Mouse (Mus musculus): ENCODE measurements around the gene C1qtnf6. TPM values are rescaled to one million over a fixed set of nuclear protein-coding genes. Genes with fewer than 3 reads are reported as not detected.

Gene C1qtnf6
- polyA plus RNA-seq, 1 experiment from 2014 or later: 18.9 TPM

DNA sequence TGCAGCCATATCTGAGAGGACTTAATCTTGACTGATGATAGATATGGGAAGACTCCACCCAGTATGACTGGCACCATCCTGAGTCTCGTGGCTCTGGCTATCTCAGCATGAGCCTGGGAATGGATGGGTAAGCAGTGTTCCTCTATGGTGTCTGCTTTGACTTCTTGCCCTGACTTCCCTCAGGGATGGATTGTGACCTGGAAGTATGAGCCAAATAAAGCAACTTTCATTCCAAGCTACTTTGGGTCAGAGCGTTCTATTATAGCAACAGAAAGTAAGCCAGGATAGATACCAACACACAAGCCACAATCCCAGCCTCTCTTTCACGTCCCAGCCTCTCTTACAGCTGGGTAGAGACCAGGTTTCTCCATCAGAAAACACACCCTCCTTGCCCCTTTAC, 25.7 kb downstream of the C1qtnf6 start:
- peaks cover 7% of the 10 kb centered on the region; the same call in 1 of the 2 replicates for H3K4me1 ChIP-seq (ENCODE audit: control insufficient read depth, insufficient read depth, low read length)
- WGBS: 80% methylated on average over 3 of the region's 3 CpGs
- H3K27me3 ChIP-seq (ENCODE audit: control insufficient read depth, insufficient read depth, low read length): no peaks in the 10 kb centered on the region
- no peaks in the 10 kb centered on the region for H3K36me3 ChIP-seq (ENCODE audit: control insufficient read depth, insufficient read depth, low read length)
- H3K27ac ChIP-seq (replicated peaks; ENCODE audit: low read depth, low read length): no peak overlapping the region
- ATAC-seq (ENCODE audit: insufficient number of reproducible peaks, low FRiP score, low TSS enrichment, low read depth) (no peak), DNase-seq (ENCODE audit: low spot score) (no peak)
- H3K9me3 ChIP-seq (ENCODE audit: control insufficient read depth, low read length): no peaks in the 10 kb centered on the region
- no peak overlapping the region for H3K4me2 ChIP-seq (ENCODE audit: low read depth, severe bottlenecking)
- no peak overlapping the region for H3K4me3 ChIP-seq (ENCODE audit: low read depth, low read length)
- no peak overlapping the region for H3K9ac ChIP-seq (ENCODE audit: low read length)

DNA sequence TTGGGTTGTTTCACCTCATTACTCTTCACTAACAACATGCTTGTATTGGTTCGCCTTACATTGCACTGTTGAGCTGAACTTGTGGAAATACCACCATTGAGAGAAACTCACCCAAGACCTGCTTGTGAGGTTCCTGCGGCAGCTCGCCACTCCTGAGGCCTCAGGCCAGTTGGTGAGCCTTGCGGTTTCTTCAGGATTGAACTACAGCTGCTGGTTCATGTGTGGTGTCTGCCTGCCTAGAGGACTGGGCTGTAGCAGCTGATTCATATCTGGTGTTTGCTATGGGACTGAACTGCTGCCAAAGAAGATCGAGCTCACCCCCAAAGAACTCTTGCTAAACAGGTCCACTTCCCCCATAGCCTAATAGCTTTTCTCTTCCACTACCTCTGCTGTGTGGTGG, 26.4 kb downstream of the C1qtnf6 start:
- Histone ChIP-seq H3K27ac (replicated peaks; ENCODE audit: low read depth, low read length) (no peak overlapping the region), H3K36me3 (ENCODE audit: control insufficient read depth, insufficient read depth, low read length) (no peaks in the 10 kb centered on the region), H3K9ac (ENCODE audit: low read length) (no peak overlapping the region), H3K4me3 (ENCODE audit: low read depth, low read length) (no peak overlapping the region), H3K4me1 (ENCODE audit: control insufficient read depth, insufficient read depth, low read length) (0 out of 2 replicates have a peak, but pooled peaks cover 2% of the 10 kb centered on the region), H3K27me3 (ENCODE audit: control insufficient read depth, insufficient read depth, low read length) (no peaks in the 10 kb centered on the region), H3K9me3 (ENCODE audit: control insufficient read depth, low read length) (no peaks in the 10 kb centered on the region), H3K4me2 (ENCODE audit: low read depth, severe bottlenecking) (no peak overlapping the region)
- DNase-seq (ENCODE audit: low spot score): no peak
- WGBS: 87% methylated on average over 5 of the region's 5 CpGs
- no peak for ATAC-seq (ENCODE audit: insufficient number of reproducible peaks, low FRiP score, low TSS enrichment, low read depth)

DNA sequence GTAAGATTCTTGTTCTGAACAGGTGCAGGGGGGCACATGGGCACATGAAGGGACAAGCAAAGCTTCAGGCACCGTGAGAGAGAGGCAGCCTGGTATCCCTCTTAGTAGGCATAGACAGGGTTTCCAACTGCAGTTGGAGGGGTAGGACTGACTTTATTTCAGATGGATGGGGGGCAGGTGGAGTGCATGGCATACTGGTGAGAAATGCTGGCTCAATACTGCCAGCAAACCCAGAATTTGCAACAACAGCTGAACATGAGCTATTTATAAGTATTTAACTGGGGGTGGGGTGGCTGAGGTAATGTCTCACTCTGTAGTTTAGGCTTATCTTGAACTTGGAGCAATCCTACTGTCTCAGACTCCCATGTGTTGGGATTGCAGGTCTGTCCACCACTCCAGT, 27.2 kb downstream of the C1qtnf6 start:
- Histone ChIP-seq H3K4me2 (ENCODE audit: low read depth, severe bottlenecking) (no peak overlapping the region), H3K9me3 (ENCODE audit: control insufficient read depth, low read length) (no peaks in the 10 kb centered on the region), H3K27me3 (ENCODE audit: control insufficient read depth, insufficient read depth, low read length) (no peaks in the 10 kb centered on the region), H3K4me1 (ENCODE audit: control insufficient read depth, insufficient read depth, low read length) (no peaks in the 10 kb centered on the region), H3K9ac (ENCODE audit: low read length) (no peak overlapping the region), H3K36me3 (ENCODE audit: control insufficient read depth, insufficient read depth, low read length) (no peaks in the 10 kb centered on the region), H3K27ac (replicated peaks; ENCODE audit: low read depth, low read length) (no peak overlapping the region), H3K4me3 (ENCODE audit: low read depth, low read length) (no peak overlapping the region)
- ATAC-seq (ENCODE audit: insufficient number of reproducible peaks, low FRiP score, low TSS enrichment, low read depth) (no peak), DNase-seq (ENCODE audit: low spot score) (no peak)
- 87% methylated on average over 1 of the region's 1 CpGs for WGBS

DNA sequence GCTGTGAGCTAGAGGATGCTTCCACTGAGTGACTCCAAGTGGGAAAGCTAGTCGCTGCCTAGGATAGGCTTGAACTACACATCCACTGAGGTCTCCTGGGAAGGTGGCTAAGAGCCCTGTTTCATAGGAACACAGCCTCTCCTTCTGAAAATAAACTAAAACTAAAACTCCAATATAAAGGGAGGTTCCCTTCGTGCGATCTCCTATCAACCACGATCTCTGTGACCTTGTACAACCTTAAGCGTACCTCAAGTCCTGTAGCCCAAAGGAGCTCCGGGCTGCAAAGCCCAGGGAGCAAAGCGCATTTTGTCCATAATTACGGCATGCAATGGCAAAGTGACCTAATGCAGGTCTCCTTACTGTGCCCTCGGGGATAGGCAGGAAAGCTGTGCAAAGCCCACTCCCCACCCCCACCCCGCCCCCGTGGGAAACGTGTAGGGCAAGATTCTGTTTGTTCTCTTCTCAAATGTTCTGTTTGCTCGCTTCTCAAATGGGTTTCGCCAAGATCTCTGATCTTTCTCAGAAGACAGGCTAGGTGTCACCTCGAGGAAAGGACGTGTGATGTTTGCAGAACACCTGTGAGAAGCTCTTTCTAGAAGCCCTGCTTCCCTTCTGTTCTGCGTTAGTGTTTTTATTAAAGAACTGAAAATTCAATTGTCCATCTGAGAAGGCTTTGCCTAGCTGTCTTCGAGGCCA, 28.6 kb downstream of the C1qtnf6 start:
- Histone ChIP-seq H3K27me3 (ENCODE audit: control insufficient read depth, insufficient read depth, low read length) (no peaks in the 10 kb centered on the region), H3K9me3 (ENCODE audit: control insufficient read depth, low read length) (no peaks in the 10 kb centered on the region), H3K9ac (ENCODE audit: low read length) (no peak overlapping the region), H3K27ac (replicated peaks; ENCODE audit: low read depth, low read length) (no peak overlapping the region), H3K4me3 (ENCODE audit: low read depth, low read length) (no peak overlapping the region), H3K36me3 (ENCODE audit: control insufficient read depth, insufficient read depth, low read length) (no peaks in the 10 kb centered on the region), H3K4me2 (ENCODE audit: low read depth, severe bottlenecking) (no peak overlapping the region), H3K4me1 (ENCODE audit: control insufficient read depth, insufficient read depth, low read length) (no peaks in the 10 kb centered on the region)
- no peak for DNase-seq (ENCODE audit: low spot score)
- 81% methylated on average over 18 of the region's 18 CpGs for WGBS
- ATAC-seq (ENCODE audit: insufficient number of reproducible peaks, low FRiP score, low TSS enrichment, low read depth): no peak

DNA sequence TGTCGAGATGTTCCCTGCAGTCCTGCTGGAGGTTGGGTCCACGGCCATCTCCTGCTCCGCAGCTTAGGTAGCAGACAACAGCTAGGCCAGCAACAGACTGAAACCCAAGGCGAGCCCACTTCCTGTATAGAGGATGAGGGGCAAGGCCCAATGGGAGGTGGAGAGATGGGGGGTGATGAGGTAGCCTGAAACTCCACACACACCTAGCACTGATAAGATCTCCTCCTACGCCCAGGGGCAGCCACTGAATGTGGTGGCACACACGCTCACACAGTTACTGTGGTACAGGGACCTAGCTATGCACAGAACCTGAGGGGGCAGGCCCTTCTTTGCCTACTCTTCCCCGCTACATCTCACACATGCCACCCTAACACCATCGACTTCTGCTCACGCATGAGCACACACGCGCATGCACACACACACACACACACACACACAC, 36.2 kb downstream of the C1qtnf6 start, which contains the start of gene Il2rb:
TSS of gene Il2rb (minus strand) at position 304 of the 439 bp plus-strand sequence.
- no peaks in the 10 kb centered on the region for H3K27me3 ChIP-seq (ENCODE audit: control insufficient read depth, insufficient read depth, low read length)
- no peaks in the 10 kb centered on the region for H3K36me3 ChIP-seq (ENCODE audit: control insufficient read depth, insufficient read depth, low read length)
- H3K9me3 ChIP-seq (ENCODE audit: control insufficient read depth, low read length): no peaks in the 10 kb centered on the region
- WGBS: 89% methylated on average over 11 of the region's 11 CpGs
- H3K4me1 ChIP-seq (ENCODE audit: control insufficient read depth, insufficient read depth, low read length): 0 out of 2 replicates have a peak, but pooled peaks cover 3% of the 10 kb centered on the region
- ATAC-seq (ENCODE audit: insufficient number of reproducible peaks, low FRiP score, low TSS enrichment, low read depth) (no peak), DNase-seq (ENCODE audit: low spot score) (no peak)
- no peak within 1 kb of the TSS for H3K9ac ChIP-seq (ENCODE audit: low read length)
- no peak within 1 kb of the TSS for H3K27ac ChIP-seq (replicated peaks; ENCODE audit: low read depth, low read length)
- H3K4me3 ChIP-seq (ENCODE audit: low read depth, low read length): no peak within 1 kb of the TSS
- no peak within 1 kb of the TSS for H3K4me2 ChIP-seq (ENCODE audit: low read depth, severe bottlenecking)

DNA sequence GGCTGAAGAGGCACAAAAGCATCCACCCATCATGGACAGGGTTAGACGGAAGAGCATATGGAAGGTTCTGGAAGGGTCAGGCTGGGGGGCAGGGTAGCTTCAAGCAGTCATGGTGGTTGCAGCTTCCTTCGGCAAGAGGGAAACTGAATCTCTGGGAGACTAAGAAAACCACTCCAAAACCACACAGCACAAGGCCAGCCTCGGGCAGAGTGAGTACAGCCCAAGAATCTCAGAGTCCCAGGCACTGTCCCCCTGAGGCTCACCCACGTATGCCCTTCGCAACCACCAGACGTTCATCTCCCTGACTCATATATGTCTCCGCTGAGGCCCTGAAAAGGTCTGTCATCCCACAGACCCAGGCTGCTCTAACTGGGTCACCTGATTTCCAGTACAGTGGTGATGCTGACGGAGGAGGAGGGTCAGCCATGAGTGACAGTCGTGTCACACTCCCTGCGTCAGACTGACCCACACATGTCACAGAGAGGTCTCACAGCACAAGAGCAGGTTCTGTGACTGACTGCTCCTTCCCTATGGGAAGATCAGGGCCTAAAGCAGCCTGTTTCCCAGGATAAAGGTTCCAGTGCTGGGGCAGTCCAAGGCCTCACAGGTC, 37.7 kb downstream of the C1qtnf6 start:
- WGBS: 83% methylated on average over 10 of the region's 10 CpGs
- no peak overlapping the region for H3K4me2 ChIP-seq (ENCODE audit: low read depth, severe bottlenecking)
- H3K4me1 ChIP-seq (ENCODE audit: control insufficient read depth, insufficient read depth, low read length): 0 out of 2 replicates have a peak, but pooled peaks cover 3% of the 10 kb centered on the region
- ATAC-seq (ENCODE audit: insufficient number of reproducible peaks, low FRiP score, low TSS enrichment, low read depth) (no peak), DNase-seq (ENCODE audit: low spot score) (no peak)
- H3K27ac ChIP-seq (replicated peaks; ENCODE audit: low read depth, low read length): no peak overlapping the region
- no peak overlapping the region for H3K9ac ChIP-seq (ENCODE audit: low read length)
- no peak overlapping the region for H3K4me3 ChIP-seq (ENCODE audit: low read depth, low read length)
- no peaks in the 10 kb centered on the region for H3K36me3 ChIP-seq (ENCODE audit: control insufficient read depth, insufficient read depth, low read length)
- H3K9me3 ChIP-seq (ENCODE audit: control insufficient read depth, low read length): no peaks in the 10 kb centered on the region
- no peaks in the 10 kb centered on the region for H3K27me3 ChIP-seq (ENCODE audit: control insufficient read depth, insufficient read depth, low read length)

DNA sequence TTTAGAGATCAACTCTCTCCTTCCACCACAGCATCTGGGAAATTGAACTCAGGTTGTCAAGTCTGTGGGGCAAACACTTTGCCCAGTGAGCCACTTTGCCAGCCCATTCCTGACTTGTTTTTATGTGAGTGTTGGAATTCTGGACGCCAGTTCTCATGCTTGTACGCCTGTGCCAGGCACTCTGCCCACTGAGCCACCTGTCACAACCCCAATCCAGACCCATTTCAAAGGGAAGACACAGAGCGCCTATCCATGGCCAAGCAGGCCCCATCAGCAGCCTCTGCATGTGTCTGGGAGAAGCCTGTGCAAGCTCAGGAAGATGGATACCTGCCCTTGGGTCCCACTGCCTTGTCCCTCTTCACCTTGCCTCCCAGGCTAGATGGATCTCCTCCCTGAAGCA, 39.9 kb downstream of the C1qtnf6 start:
- Histone ChIP-seq H3K9ac (ENCODE audit: low read length) (no peak overlapping the region), H3K4me2 (ENCODE audit: low read depth, severe bottlenecking) (no peak overlapping the region), H3K36me3 (ENCODE audit: control insufficient read depth, insufficient read depth, low read length) (no peaks in the 10 kb centered on the region), H3K27me3 (ENCODE audit: control insufficient read depth, insufficient read depth, low read length) (no peaks in the 10 kb centered on the region), H3K27ac (replicated peaks; ENCODE audit: low read depth, low read length) (no peak overlapping the region), H3K4me1 (ENCODE audit: control insufficient read depth, insufficient read depth, low read length) (0 out of 2 replicates have a peak, but pooled peaks cover 3% of the 10 kb centered on the region), H3K9me3 (ENCODE audit: control insufficient read depth, low read length) (no peaks in the 10 kb centered on the region), H3K4me3 (ENCODE audit: low read depth, low read length) (no peak overlapping the region)
- ATAC-seq (ENCODE audit: insufficient number of reproducible peaks, low FRiP score, low TSS enrichment, low read depth): no peak
- no peak for DNase-seq (ENCODE audit: low spot score)
- WGBS: 83% methylated on average over 3 of the region's 3 CpGs

DNA sequence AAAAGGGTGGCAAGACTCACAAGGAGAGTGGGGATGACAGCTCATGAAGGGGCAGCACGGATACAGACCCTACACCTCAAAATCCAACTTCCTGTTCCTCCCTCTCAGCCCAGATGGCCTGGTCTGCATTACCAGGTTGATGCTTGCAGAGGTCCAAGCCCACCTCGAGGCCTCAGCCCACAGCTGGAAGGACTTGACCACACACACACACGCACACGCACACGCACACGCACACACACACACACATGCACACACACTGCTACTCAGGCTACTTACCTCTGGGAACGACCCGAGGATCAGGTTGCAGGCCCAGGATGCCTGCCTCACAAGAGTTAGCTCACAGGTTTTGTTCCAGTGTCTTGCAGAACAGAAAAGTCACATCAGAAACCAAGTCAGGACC, 41.3 kb downstream of the C1qtnf6 start:
- peak; percentile 49 for DNase-seq (ENCODE audit: low spot score)

More for the DNA sequence above, 41.3 kb downstream of the C1qtnf6 start:
- Histone ChIP-seq H3K36me3 (ENCODE audit: control insufficient read depth, insufficient read depth, low read length) (no peaks in the 10 kb centered on the region), H3K4me1 (ENCODE audit: control insufficient read depth, insufficient read depth, low read length) (0 out of 2 replicates have a peak, but pooled peaks cover 3% of the 10 kb centered on the region), H3K4me2 (ENCODE audit: low read depth, severe bottlenecking) (no peak overlapping the region), H3K4me3 (ENCODE audit: low read depth, low read length) (no peak overlapping the region), H3K27ac (replicated peaks; ENCODE audit: low read depth, low read length) (no peak overlapping the region; the same call in 1 of the 2 replicates), H3K9ac (ENCODE audit: low read length) (no peak overlapping the region), H3K27me3 (ENCODE audit: control insufficient read depth, insufficient read depth, low read length) (no peaks in the 10 kb centered on the region), H3K9me3 (ENCODE audit: control insufficient read depth, low read length) (no peaks in the 10 kb centered on the region)
- 55% methylated on average over 8 of the region's 8 CpGs for WGBS
- ATAC-seq (ENCODE audit: insufficient number of reproducible peaks, low FRiP score, low TSS enrichment, low read depth): no peak
